Mouse (Mus musculus) megakaryocyte, embryonic 14.5 days (primary cell): Measurements from ENCODE around the gene Inpp4b.

ENCODE experiments used
- FLI1 ChIP-seq: IDR thresholded peaks from 2 replicates; pipeline ENCODE4 v1.6.1; 2012; ENCODE audit warnings: low read length, inconsistent platforms, mixed read lengths
- GATA1 ChIP-seq: IDR thresholded peaks from 3 replicates; pipeline ENCODE4 v1.6.1; 2012; ENCODE audit warnings: mixed read lengths, low read length, inconsistent platforms, borderline replicate concordance

DNA sequence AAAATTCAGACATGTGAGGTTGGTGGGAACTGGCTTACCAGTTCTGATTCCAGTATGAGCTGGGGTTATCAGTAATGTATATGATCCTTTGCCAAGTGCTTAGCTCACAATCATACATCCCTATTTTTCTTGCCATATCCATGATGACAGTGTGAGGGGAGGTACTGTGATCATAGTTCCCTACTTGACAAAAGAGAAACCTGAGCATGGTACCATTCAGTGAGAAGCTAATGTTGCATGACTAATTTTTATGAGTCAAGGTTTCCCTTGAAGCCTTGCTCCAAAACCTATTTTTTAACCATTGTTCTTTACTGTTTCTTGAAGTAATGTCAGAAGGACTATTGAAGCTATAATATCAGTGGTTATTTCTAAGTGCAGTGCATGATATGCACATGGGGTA lies 458.4 kb downstream of the Inpp4b start:
- TF ChIP-seq GATA1 (no peak), FLI1 (no peak)
